Mouse (Mus musculus) cortical plate, adult 2 months (tissue): ENCODE data around the gene Gm28048. TPM values are rescaled to one million over a fixed set of nuclear protein-coding genes. Genes with fewer than 3 reads are reported as not detected.

ENCODE experiments used
- H3K27ac ChIP-seq: fragments of 200-500 bp; 2 replicates; pipeline ENCODE4 v1.5.1; 2012; ENCODE audit warnings: low read length, control low read depth, inconsistent platforms; ENCODE audit not compliant: insufficient read depth
- H3K4me1 ChIP-seq: fragments of 200-500 bp; 2 replicates; pipeline ENCODE4 v1.6.1; 2011; ENCODE audit warnings: low read length; ENCODE audit not compliant: control insufficient read depth, insufficient read depth
- H3K4me3 ChIP-seq: fragments of 200-500 bp; 2 replicates; pipeline ENCODE4 v1.5.1; 2011; ENCODE audit warnings: mild to moderate bottlenecking, low read length, control low read depth; ENCODE audit not compliant: insufficient read depth
- CTCF ChIP-seq: fragments of 200-500 bp; IDR thresholded peaks from 2 replicates; pipeline ENCODE4 v1.5.1; 2011; ENCODE audit warnings: mild to moderate bottlenecking, control low read depth, low read length; ENCODE audit not compliant: insufficient read depth; ENCODE audit errors: extremely low read depth
- POLR2A ChIP-seq: fragments of 200-500 bp; IDR thresholded peaks from 2 replicates; pipeline ENCODE4 v1.6.1; 2011; ENCODE audit warnings: mild to moderate bottlenecking, low read length, control low read depth; ENCODE audit not compliant: insufficient read depth; ENCODE audit errors: extremely low read depth
- polyA plus RNA-seq: library from polyadenylated mRNA; depleted of rRNA; stranded (reverse); fragments of >200 nt; gene quantifications from 2 replicates; pipeline ENCODE4 v1.2.3, GENCODE M21; 2012

Gene Gm28048
- polyA plus RNA-seq, 1 experiment: 7.3 TPM

DNA sequence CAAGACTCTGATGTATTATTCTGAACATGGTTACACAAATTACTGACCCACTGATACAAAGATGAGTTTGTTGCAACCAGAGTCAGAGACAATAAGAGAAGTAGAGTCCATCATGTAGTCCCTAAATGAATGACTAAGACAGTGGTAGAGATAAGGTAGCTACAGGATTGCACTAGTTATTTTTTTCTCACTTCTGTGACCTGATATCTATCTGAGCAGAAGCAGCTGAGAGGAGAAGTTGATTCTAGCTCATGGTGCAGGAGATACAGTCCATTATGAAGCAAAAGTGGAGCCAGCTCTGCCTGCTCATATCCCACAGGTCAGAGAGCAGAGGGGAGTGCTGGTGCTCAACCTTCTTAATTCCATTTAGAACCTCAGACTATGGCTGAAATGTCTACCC is 49.7 kb downstream of the Gm28048 start:
- Histone ChIP-seq H3K4me3 (no peak overlapping the region), H3K27ac (no peak overlapping the region), H3K4me1 (no peaks in the 10 kb centered on the region; the same call in 1 of the 2 replicates)
- no peak for TF ChIP-seq POLR2A
- no peak for TF ChIP-seq CTCF

DNA sequence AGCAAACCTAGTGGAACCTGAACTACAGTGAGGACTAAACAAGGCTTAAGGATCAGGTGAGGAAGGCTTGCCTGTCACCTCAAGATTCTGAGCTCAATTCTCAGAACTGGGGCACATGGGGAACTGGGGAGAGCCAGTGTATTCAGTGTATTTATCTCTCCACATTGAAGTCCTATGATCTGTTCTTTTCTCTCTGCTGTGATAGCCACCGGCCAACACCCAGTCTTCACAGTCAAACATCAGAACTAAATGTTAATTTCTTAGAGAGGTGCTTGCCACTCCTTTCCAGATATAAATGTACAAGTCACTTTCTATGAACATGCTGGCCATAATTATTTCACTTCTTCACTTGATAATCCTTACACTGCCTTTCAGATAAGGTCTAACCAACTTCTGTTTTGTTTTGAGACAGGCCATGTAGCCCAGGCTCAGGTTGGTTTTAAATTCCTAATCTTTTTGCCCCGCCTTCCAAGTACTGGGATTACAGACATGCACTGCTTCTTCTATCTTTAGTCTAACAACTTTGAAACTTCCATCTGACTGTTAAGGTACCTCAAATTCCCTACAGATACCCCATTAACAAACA is 50.5 kb downstream of the Gm28048 start:
- no peak overlapping the region for H3K27ac ChIP-seq
- no peak for TF ChIP-seq POLR2A
- TF ChIP-seq CTCF: no peak

DNA sequence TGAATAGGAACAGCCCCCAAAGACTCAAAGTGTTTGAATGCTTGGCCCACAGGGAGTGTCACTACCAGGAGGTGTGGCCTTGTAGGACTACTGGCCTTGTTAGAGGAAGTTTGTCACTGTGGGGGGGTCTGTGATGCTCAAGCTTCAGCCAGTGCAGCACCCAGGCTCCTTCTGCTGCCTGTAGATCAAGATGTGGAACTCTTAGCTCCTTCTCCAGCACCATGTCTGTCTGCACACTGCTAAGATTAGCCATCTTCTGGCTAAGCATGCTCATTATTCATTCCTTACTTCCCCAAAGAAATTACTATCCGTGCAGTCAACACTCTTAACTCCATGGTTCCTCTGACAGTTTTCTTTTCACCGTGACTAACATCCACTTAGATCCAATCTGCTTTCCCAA is 51.8 kb downstream of the Gm28048 start:
- TF ChIP-seq CTCF (no peak), POLR2A (no peak)
- H3K4me3 ChIP-seq: no peak overlapping the region
- no peaks in the 10 kb centered on the region for H3K4me1 ChIP-seq
- H3K27ac ChIP-seq: no peak overlapping the region

More for the DNA sequence above, 50.5 kb downstream of the Gm28048 start:
- Histone ChIP-seq H3K4me3 (no peak overlapping the region), H3K4me1 (no peaks in the 10 kb centered on the region; the same call in 1 of the 2 replicates)

DNA sequence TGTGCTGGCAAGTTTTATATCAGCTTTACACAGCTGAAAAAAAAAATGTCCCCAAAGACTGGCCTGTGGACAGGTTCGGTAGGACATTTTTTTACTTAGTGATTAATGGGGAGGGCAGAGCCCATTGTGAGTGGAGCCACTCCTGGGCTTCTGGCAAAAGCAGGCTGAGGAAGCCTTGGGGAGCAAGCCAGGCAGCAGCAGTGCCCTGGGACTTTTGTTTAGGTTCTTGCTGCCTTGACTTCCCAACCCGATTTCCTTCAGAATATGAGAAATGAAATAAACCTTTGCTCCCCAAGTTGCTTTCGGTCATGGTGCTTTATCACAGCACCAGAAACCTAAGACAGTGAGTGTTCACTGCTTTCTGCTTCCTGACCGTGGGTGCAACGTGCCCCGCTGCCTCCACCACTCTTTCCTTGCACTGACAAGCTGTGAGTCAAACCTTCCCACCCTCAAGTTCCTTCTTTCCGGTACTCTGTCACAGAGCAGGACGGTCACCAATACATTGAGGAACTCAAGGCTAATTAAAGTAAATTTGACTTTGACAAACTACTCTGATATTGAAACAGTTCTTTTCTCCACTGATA is 53.2 kb downstream of the Gm28048 start:
- H3K27ac ChIP-seq: no peak overlapping the region
- H3K4me1 ChIP-seq: no peaks in the 10 kb centered on the region
- H3K4me3 ChIP-seq: no peak overlapping the region
- TF ChIP-seq POLR2A: no peak
- TF ChIP-seq CTCF: no peak

DNA sequence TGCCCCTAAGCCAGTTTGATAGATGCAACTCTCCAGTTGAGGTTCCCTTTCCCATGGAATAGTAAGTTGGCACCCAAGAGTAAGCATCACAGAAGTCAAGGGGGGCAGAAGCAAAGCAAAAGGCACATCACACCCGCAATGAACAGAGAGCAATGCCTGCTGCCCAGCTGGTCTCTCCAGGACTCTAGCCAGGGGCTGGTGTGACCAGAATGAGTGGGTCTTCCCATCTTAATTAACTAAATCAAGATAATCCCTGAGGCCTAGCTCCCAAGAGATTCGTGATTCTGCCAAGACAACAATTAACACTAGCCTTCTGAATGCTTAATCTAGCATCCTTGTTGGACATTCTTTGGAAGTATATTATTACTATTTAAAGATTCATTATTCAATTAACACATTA is 58.3 kb downstream of the Gm28048 start:
- Histone ChIP-seq H3K4me1 (no peaks in the 10 kb centered on the region), H3K27ac (no peak overlapping the region), H3K4me3 (no peak overlapping the region)
- no peak for TF ChIP-seq CTCF
- TF ChIP-seq POLR2A: no peak

DNA sequence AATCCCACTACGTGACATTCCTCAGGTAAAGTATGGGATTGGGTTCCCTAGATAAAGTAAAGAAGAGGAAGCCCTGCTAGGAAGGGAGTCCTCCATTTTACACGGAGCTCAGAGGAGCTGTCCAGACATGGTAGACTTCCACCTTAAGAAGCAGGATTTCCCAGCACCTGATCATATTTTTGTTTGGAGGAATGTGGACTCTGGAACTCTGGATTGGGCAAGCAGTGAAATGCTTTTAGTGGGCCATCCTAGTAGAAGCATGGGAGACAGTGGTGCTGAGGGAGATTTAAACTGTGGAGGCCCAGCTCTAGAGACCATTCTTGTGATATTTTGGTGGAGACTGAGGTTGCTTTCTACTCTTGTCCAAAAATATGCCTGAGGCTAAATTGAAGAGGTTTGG is 59.3 kb downstream of the Gm28048 start:
- TF ChIP-seq POLR2A (no peak), CTCF (no peak)
- no peak overlapping the region for H3K27ac ChIP-seq
- H3K4me3 ChIP-seq: no peak overlapping the region
- H3K4me1 ChIP-seq: no peaks in the 10 kb centered on the region

DNA sequence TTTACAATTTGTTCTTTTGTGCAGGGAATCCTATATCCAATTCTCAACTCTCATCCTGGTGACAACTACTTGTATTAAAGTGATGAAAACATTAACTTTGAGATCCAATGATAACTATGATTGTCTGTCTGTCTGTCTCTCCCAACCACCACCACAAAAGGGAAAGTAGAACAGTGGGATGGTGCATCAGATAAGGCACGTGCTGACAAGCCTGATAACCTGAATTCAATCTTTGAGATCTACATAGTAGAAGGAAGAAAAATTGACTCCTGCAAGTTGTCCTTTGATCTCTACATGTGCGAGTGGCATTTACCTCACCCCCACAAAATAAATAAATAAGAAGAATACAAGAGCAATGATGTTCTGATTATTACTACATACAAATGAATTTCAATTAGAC is 62.6 kb downstream of the Gm28048 start:
- Histone ChIP-seq H3K27ac (no peak overlapping the region), H3K4me3 (no peak overlapping the region), H3K4me1 (no peaks in the 10 kb centered on the region)
- TF ChIP-seq POLR2A: no peak
- no peak for TF ChIP-seq CTCF

DNA sequence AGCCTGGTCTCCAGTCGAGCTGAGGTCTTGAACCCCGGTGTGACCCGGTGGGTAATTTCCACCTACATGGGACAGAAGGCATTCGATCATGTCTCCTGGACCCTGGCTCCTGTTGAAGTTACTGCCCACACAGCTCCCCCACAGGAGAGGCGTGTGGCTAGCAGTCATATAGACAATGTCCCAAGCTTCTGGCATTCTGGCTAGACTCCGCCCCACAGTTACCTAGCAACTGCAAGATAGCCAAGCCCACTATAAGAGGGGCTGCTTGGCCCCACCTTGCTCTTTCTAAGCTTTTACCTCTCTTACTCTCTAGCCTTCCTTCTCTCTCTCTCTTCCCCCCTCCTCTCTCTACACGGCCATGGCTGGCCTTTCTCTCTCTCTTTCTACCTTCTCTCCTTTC is 64.1 kb downstream of the Gm28048 start:
- no peak overlapping the region for H3K27ac ChIP-seq
- TF ChIP-seq CTCF (no peak), POLR2A (no peak)

DNA sequence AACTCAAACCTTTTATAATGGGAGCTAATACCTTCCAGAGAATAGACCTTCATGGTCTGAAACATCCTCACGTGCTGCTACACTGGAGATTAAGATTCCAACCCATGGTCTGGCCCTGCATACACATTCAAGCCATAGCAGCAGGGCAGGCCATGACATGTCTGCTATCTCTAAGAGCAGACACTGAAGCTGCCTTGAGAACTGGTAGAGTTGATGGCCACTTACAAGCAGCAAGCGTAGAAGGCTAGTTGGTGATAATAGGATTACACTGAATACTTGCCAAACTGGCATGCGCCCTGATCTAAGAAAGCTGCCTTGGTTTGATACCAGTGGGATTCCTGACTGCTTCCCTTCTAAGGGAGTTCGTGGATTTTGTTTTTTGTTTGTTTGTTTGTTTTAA is 68.1 kb downstream of the Gm28048 start:
- Histone ChIP-seq H3K4me1 (no peaks in the 10 kb centered on the region), H3K27ac (no peak overlapping the region), H3K4me3 (no peak overlapping the region)
- no peak for TF ChIP-seq CTCF

More for the DNA sequence above, 64.1 kb downstream of the Gm28048 start:
- Histone ChIP-seq H3K4me1 (no peaks in the 10 kb centered on the region), H3K4me3 (no peak overlapping the region)

DNA sequence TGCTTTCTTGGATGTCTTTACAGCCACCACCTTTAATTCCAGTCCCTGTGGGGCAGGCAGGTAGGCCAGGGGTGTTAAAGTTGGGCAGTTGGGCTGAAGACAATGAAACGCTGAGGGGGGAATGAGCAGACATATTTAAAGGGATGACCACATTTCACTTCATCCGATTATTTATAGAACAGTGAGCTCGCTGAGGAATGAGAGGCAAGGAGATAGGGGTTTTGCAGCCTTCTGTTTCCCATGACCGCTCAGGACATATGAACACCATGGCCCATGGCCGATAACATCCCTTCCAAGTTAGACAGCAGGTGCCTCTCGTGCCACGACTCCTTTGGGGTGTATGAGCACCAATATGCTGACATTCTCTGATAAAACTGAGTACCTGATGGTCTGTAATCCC is 70.1 kb downstream of the Gm28048 start:
- TF ChIP-seq POLR2A (no peak), CTCF (no peak)
- H3K4me3 ChIP-seq: no peak overlapping the region
- no peak overlapping the region for H3K27ac ChIP-seq
- H3K4me1 ChIP-seq: no peaks in the 10 kb centered on the region

DNA sequence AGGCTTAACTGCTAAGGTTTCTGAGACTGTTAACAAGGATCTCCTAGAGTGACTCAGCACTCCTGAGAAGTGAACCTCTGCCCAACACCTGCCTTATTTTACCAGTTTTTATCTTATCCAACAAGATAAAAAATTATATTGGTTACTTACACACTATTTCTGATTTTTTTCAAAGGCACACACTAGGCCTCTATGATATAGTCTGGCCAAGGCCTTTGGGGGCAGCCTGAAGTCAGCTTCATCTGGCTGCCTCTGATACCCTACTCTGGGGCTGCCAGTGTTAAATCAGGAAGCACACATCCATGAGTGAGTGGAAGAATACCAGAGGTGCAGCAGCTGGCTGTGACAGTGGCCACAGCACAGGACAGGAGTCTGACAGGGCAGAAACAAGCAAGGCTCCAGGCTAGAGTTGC is 75.4 kb downstream of the Gm28048 start:
- TF ChIP-seq POLR2A (no peak), CTCF (no peak)
- no peaks in the 10 kb centered on the region for H3K4me1 ChIP-seq
- H3K4me3 ChIP-seq: no peak overlapping the region
- H3K27ac ChIP-seq: no peak overlapping the region

DNA sequence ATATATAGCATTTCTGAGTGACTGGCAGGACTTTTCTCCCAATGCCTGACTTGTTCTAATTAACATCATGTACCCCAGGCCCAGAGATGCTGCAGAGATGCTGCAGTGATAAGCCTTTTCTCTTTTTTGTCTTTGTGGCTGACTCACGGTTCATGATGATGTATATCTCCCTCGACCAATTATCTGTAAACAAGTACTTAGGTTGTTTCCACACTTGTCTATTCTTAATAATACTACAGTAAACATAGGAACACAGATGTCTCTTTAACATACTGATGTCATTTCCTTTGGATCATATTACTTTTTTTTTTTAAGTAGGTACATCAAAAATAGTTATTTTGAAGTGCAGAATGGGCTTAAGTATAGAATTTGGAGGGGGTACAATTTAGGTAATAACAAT is 79.0 kb downstream of the Gm28048 start:
- no peak for TF ChIP-seq POLR2A
- no peak for TF ChIP-seq CTCF
- Histone ChIP-seq H3K27ac (no peak overlapping the region), H3K4me3 (no peak overlapping the region), H3K4me1 (no peaks in the 10 kb centered on the region)
